Mouse (Mus musculus): ENCODE data around the gene Dgkq. TPM values are rescaled to one million over a fixed set of nuclear protein-coding genes. Genes with fewer than 3 reads are reported as not detected.

The Dgkq gene
- polyA plus RNA-seq, 1 experiment: 63.9 TPM

- TF ChIP-seq CTCF (IDR thresholded peaks at IDR 0.05; ENCODE audit: borderline replicate concordance, extremely low read depth, insufficient read depth, insufficient read length) (no peak), POLR2A (IDR thresholded peaks at IDR 0.05; ENCODE audit: borderline replicate concordance, extremely low read depth, insufficient read depth, insufficient read length, poor library complexity, severe bottlenecking) (no peak)
- DNase-seq (ENCODE audit: low read depth): no peak
Measured at GRCm38 (mm10) chr5:108665066-108665465, 4.4 kb downstream of the Dgkq start.

- no peak for DNase-seq (ENCODE audit: low read depth)
- no peak for TF ChIP-seq POLR2A (IDR thresholded peaks at IDR 0.05; ENCODE audit: borderline replicate concordance, extremely low read depth, insufficient read depth, insufficient read length, poor library complexity, severe bottlenecking)
- TF ChIP-seq CTCF (IDR thresholded peaks at IDR 0.05; ENCODE audit: borderline replicate concordance, extremely low read depth, insufficient read depth, insufficient read length): no peak
Measured at GRCm38 (mm10) chr5:108662772-108663171, 6.7 kb downstream of the Dgkq start.

- TF ChIP-seq POLR2A (IDR thresholded peaks at IDR 0.05; ENCODE audit: borderline replicate concordance, extremely low read depth, insufficient read depth, insufficient read length, poor library complexity, severe bottlenecking) (peak; percentile 79; the same call in 1 of the 2 replicates), CTCF (IDR thresholded peaks at IDR 0.05; ENCODE audit: borderline replicate concordance, extremely low read depth, insufficient read depth, insufficient read length) (no peak)
- peak; percentile 93 for DNase-seq (ENCODE audit: low read depth)
Measured at GRCm38 (mm10) chr5:108660632-108661268, 8.7 kb downstream of the Dgkq start.

- no peak for DNase-seq (ENCODE audit: low read depth)
- TF ChIP-seq CTCF (IDR thresholded peaks at IDR 0.05; ENCODE audit: borderline replicate concordance, extremely low read depth, insufficient read depth, insufficient read length): no peak
- no peak for TF ChIP-seq POLR2A (IDR thresholded peaks at IDR 0.05; ENCODE audit: borderline replicate concordance, extremely low read depth, insufficient read depth, insufficient read length, poor library complexity, severe bottlenecking)
Measured at GRCm38 (mm10) chr5:108659698-108660631, 9.5 kb downstream of the Dgkq start, which contains the start of gene Idua. Idua (plus strand) TSS chr5:108660331.

- TF ChIP-seq POLR2A (IDR thresholded peaks at IDR 0.05; ENCODE audit: borderline replicate concordance, extremely low read depth, insufficient read depth, insufficient read length, poor library complexity, severe bottlenecking): no peak
- no peak for TF ChIP-seq CTCF (IDR thresholded peaks at IDR 0.05; ENCODE audit: borderline replicate concordance, extremely low read depth, insufficient read depth, insufficient read length)
- DNase-seq (ENCODE audit: low read depth): no peak
Measured at GRCm38 (mm10) chr5:108658611-108659010, 10.9 kb downstream of the Dgkq start.

- TF ChIP-seq CTCF (IDR thresholded peaks at IDR 0.05; ENCODE audit: borderline replicate concordance, extremely low read depth, insufficient read depth, insufficient read length): no peak
- TF ChIP-seq POLR2A (IDR thresholded peaks at IDR 0.05; ENCODE audit: borderline replicate concordance, extremely low read depth, insufficient read depth, insufficient read length, poor library complexity, severe bottlenecking): no peak
Measured at GRCm38 (mm10) chr5:108657406-108657805, 12.1 kb downstream of the Dgkq start.

GRCm38 (mm10) chr5:108655891-108656650, 13.4 kb downstream of the Dgkq start:
- TF ChIP-seq CTCF (IDR thresholded peaks at IDR 0.05; ENCODE audit: borderline replicate concordance, extremely low read depth, insufficient read depth, insufficient read length) (no peak), POLR2A (IDR thresholded peaks at IDR 0.05; ENCODE audit: borderline replicate concordance, extremely low read depth, insufficient read depth, insufficient read length, poor library complexity, severe bottlenecking) (no peak)
- no peak for DNase-seq (ENCODE audit: low read depth)

More at GRCm38 (mm10) chr5:108657406-108657805, 12.1 kb downstream of the Dgkq start:
- no peak for DNase-seq (ENCODE audit: low read depth)

- no peak for TF ChIP-seq POLR2A (IDR thresholded peaks at IDR 0.05; ENCODE audit: borderline replicate concordance, extremely low read depth, insufficient read depth, insufficient read length, poor library complexity, severe bottlenecking)
- TF ChIP-seq CTCF (IDR thresholded peaks at IDR 0.05; ENCODE audit: borderline replicate concordance, extremely low read depth, insufficient read depth, insufficient read length): no peak
Measured at GRCm38 (mm10) chr5:108655381-108655780, 14.1 kb downstream of the Dgkq start.

GRCm38 (mm10) chr5:108654444-108654990, 15.0 kb downstream of the Dgkq start:
- TF ChIP-seq POLR2A (IDR thresholded peaks at IDR 0.05; ENCODE audit: borderline replicate concordance, extremely low read depth, insufficient read depth, insufficient read length, poor library complexity, severe bottlenecking): no peak
- no peak for TF ChIP-seq CTCF (IDR thresholded peaks at IDR 0.05; ENCODE audit: borderline replicate concordance, extremely low read depth, insufficient read depth, insufficient read length)
- no peak for DNase-seq (ENCODE audit: low read depth)

More at GRCm38 (mm10) chr5:108655381-108655780, 14.1 kb downstream of the Dgkq start:
- no peak for DNase-seq (ENCODE audit: low read depth)

- no peak for DNase-seq (ENCODE audit: low read depth)
- TF ChIP-seq CTCF (IDR thresholded peaks at IDR 0.05; ENCODE audit: borderline replicate concordance, extremely low read depth, insufficient read depth, insufficient read length): no peak
- no peak for TF ChIP-seq POLR2A (IDR thresholded peaks at IDR 0.05; ENCODE audit: borderline replicate concordance, extremely low read depth, insufficient read depth, insufficient read length, poor library complexity, severe bottlenecking)
Measured at GRCm38 (mm10) chr5:108653341-108653740, 16.1 kb downstream of the Dgkq start.
